Mouse (Mus musculus) embryo, embryonic 9.5 days (tissue): Measurements from ENCODE around the gene D5Ertd579e.

ENCODE experiments used
- DNase-seq: peaks from one replicate; pipeline ENCODE4 v3.0.0-alpha.2; 2017; ENCODE audit errors: extremely low spot score

Gene D5Ertd579e

GRCm38 (mm10) chr5:36695461-36696231, at the start of gene D5Ertd579e:
Gene D5Ertd579e, minus strand, starts transcription at chr5:36696024.
- DNase-seq: peak; percentile 94

GRCm38 (mm10) chr5:36742126-36742848, 46.5 kb upstream of the D5Ertd579e start:
- DNase-seq: peak; percentile 80

- DNase-seq: no peak
These were observed 44.0 kb upstream of the D5Ertd579e start for GRCm38 (mm10) chr5:36739829-36740228.

GRCm38 (mm10) chr5:36738799-36739615, 43.2 kb upstream of the D5Ertd579e start:
- DNase-seq: no peak

- no peak for DNase-seq
These were observed 41.9 kb upstream of the D5Ertd579e start for GRCm38 (mm10) chr5:36737765-36738164.

GRCm38 (mm10) chr5:36736009-36736408, 40.2 kb upstream of the D5Ertd579e start:
- no peak for DNase-seq

GRCm38 (mm10) chr5:36735106-36735505, 39.3 kb upstream of the D5Ertd579e start:
- no peak for DNase-seq

- no peak for DNase-seq
These were observed 37.6 kb upstream of the D5Ertd579e start for GRCm38 (mm10) chr5:36733405-36733804.

- DNase-seq: no peak
These were observed 36.3 kb upstream of the D5Ertd579e start for GRCm38 (mm10) chr5:36731901-36732652.

GRCm38 (mm10) chr5:36730689-36731088, 34.9 kb upstream of the D5Ertd579e start:
- DNase-seq: no peak

- DNase-seq: no peak
These were observed 34.1 kb upstream of the D5Ertd579e start for GRCm38 (mm10) chr5:36729923-36730322.

GRCm38 (mm10) chr5:36729086-36729473, 33.3 kb upstream of the D5Ertd579e start:
- no peak for DNase-seq

- no peak for DNase-seq
These were observed 32.7 kb upstream of the D5Ertd579e start for GRCm38 (mm10) chr5:36728403-36729085.

- no peak for DNase-seq
These were observed 32.0 kb upstream of the D5Ertd579e start for GRCm38 (mm10) chr5:36727776-36728175.

- DNase-seq: no peak
These were observed 31.3 kb upstream of the D5Ertd579e start for GRCm38 (mm10) chr5:36727136-36727535.

- no peak for DNase-seq
These were observed 30.6 kb upstream of the D5Ertd579e start for GRCm38 (mm10) chr5:36726387-36726801.

- no peak for DNase-seq
These were observed 30.0 kb upstream of the D5Ertd579e start for GRCm38 (mm10) chr5:36725861-36726260.

GRCm38 (mm10) chr5:36724274-36724673, 28.4 kb upstream of the D5Ertd579e start:
- DNase-seq: no peak

- DNase-seq: no peak
These were observed 27.5 kb upstream of the D5Ertd579e start for GRCm38 (mm10) chr5:36723356-36723755.

- no peak for DNase-seq
These were observed 26.6 kb upstream of the D5Ertd579e start for GRCm38 (mm10) chr5:36722415-36722856.
